Mouse (Mus musculus): Measurements from ENCODE around the gene Lgals7. TPM values are rescaled to one million over a fixed set of nuclear protein-coding genes. Genes with fewer than 3 reads are reported as not detected.

Gene Lgals7
- polyA plus RNA-seq, 1 experiment from 2014 or later, result 0.42 TPM

GRCm38 (mm10) chr7:28888701-28889161, 25.1 kb downstream of the Lgals7 start:
- ATAC-seq (replicated peaks; ENCODE audit: low FRiP score, low TSS enrichment, low read depth) (peak; percentile 17; the same call in 1 of the 2 replicates), DNase-seq (ENCODE audit: low spot score) (peak; percentile 64)
- H3K4me3 ChIP-seq (ENCODE audit: low read depth, low read length), result peak overlapping the region; percentile 25
- H3K4me1 ChIP-seq (replicated peaks; ENCODE audit: control insufficient read depth, insufficient read depth, low read length), result peaks cover 4% of the 10 kb centered on the region; the same call in 1 of the 2 replicates
- peaks cover 28% of the 10 kb centered on the region for H3K36me3 ChIP-seq (ENCODE audit: control insufficient read depth, insufficient read depth, low read length)
- 4% methylated on average over 26 of the region's 27 CpGs for WGBS
- peak overlapping the region; percentile 45 for H3K4me2 ChIP-seq (ENCODE audit: low read length)
- no peak overlapping the region for H3K27ac ChIP-seq (ENCODE audit: low read depth)
- no peak overlapping the region; the same call in 1 of the 2 replicates for H3K9ac ChIP-seq (ENCODE audit: low read length)
- no peaks in the 10 kb centered on the region for H3K9me3 ChIP-seq (ENCODE audit: control insufficient read depth, low read length)
- H3K27me3 ChIP-seq (replicated peaks; ENCODE audit: control insufficient read depth, insufficient read depth, low read length), result peaks cover 30% of the 10 kb centered on the region

- H3K27me3 ChIP-seq (replicated peaks; ENCODE audit: control insufficient read depth, insufficient read depth, low read length), result peaks cover 27% of the 10 kb centered on the region
Measured at GRCm38 (mm10) chr7:28892601-28893000, 28.9 kb downstream of the Lgals7 start.

GRCm38 (mm10) chr7:28893643-28894265, 30.1 kb downstream of the Lgals7 start:
- no peaks in the 10 kb centered on the region for H3K9me3 ChIP-seq (ENCODE audit: control insufficient read depth, low read length)
- DNase-seq (ENCODE audit: low spot score) (peak; percentile 67), ATAC-seq (replicated peaks; ENCODE audit: low FRiP score, low TSS enrichment, low read depth) (0 out of 2 replicates have a peak, but pooled peaks have one; percentile 21)
- H3K4me3 ChIP-seq (ENCODE audit: low read depth, low read length), result no peak overlapping the region
- H3K4me1 ChIP-seq (replicated peaks; ENCODE audit: control insufficient read depth, insufficient read depth, low read length), result peaks cover 3% of the 10 kb centered on the region; the same call in 1 of the 2 replicates
- no peak overlapping the region for H3K9ac ChIP-seq (ENCODE audit: low read length)
- H3K4me2 ChIP-seq (ENCODE audit: low read length), result no peak overlapping the region
- peaks cover 78% of the 10 kb centered on the region for H3K36me3 ChIP-seq (ENCODE audit: control insufficient read depth, insufficient read depth, low read length)
- no peak overlapping the region for H3K27ac ChIP-seq (ENCODE audit: low read depth)
- 51% methylated on average over 7 of the region's 7 CpGs for WGBS
- peaks cover 15% of the 10 kb centered on the region for H3K27me3 ChIP-seq (replicated peaks; ENCODE audit: control insufficient read depth, insufficient read depth, low read length)

More at GRCm38 (mm10) chr7:28892601-28893000, 28.9 kb downstream of the Lgals7 start:
- Histone ChIP-seq H3K4me3 (ENCODE audit: low read depth, low read length) (no peak overlapping the region), H3K9ac (ENCODE audit: low read length) (no peak overlapping the region), H3K4me1 (replicated peaks; ENCODE audit: control insufficient read depth, insufficient read depth, low read length) (peaks cover 4% of the 10 kb centered on the region; the same call in 1 of the 2 replicates), H3K27ac (ENCODE audit: low read depth) (no peak overlapping the region), H3K4me2 (ENCODE audit: low read length) (no peak overlapping the region), H3K9me3 (ENCODE audit: control insufficient read depth, low read length) (no peaks in the 10 kb centered on the region), H3K36me3 (ENCODE audit: control insufficient read depth, insufficient read depth, low read length) (peaks cover 67% of the 10 kb centered on the region)
- DNase-seq (ENCODE audit: low spot score) (no peak), ATAC-seq (replicated peaks; ENCODE audit: low FRiP score, low TSS enrichment, low read depth) (no peak)
- 92% methylated on average over 17 of the region's 17 CpGs for WGBS

- no peak overlapping the region for H3K27ac ChIP-seq (ENCODE audit: low read depth)
- H3K36me3 ChIP-seq (ENCODE audit: control insufficient read depth, insufficient read depth, low read length), result peaks cover 90% of the 10 kb centered on the region
Measured at GRCm38 (mm10) chr7:28894942-28895341, 31.3 kb downstream of the Lgals7 start.

GRCm38 (mm10) chr7:28897661-28898060, 34.0 kb downstream of the Lgals7 start:
- WGBS, result 97% methylated on average over 6 of the region's 6 CpGs

More at GRCm38 (mm10) chr7:28894942-28895341, 31.3 kb downstream of the Lgals7 start:
- ATAC-seq (replicated peaks; ENCODE audit: low FRiP score, low TSS enrichment, low read depth) (no peak), DNase-seq (ENCODE audit: low spot score) (no peak)
- no peak overlapping the region for H3K9ac ChIP-seq (ENCODE audit: low read length)
- 55% methylated on average over 5 of the region's 5 CpGs for WGBS
- H3K9me3 ChIP-seq (ENCODE audit: control insufficient read depth, low read length), result no peaks in the 10 kb centered on the region
- no peaks in the 10 kb centered on the region for H3K4me1 ChIP-seq (replicated peaks; ENCODE audit: control insufficient read depth, insufficient read depth, low read length)
- peaks cover 3% of the 10 kb centered on the region for H3K27me3 ChIP-seq (replicated peaks; ENCODE audit: control insufficient read depth, insufficient read depth, low read length)
- no peak overlapping the region for H3K4me2 ChIP-seq (ENCODE audit: low read length)
- no peak overlapping the region for H3K4me3 ChIP-seq (ENCODE audit: low read depth, low read length)

GRCm38 (mm10) chr7:28899972-28900371, 36.3 kb downstream of the Lgals7 start:
- Histone ChIP-seq H3K27me3 (replicated peaks; ENCODE audit: control insufficient read depth, insufficient read depth, low read length) (no peaks in the 10 kb centered on the region), H3K9me3 (ENCODE audit: control insufficient read depth, low read length) (no peaks in the 10 kb centered on the region), H3K4me3 (ENCODE audit: low read depth, low read length) (no peak overlapping the region), H3K4me1 (replicated peaks; ENCODE audit: control insufficient read depth, insufficient read depth, low read length) (no peaks in the 10 kb centered on the region), H3K36me3 (ENCODE audit: control insufficient read depth, insufficient read depth, low read length) (peaks cover 100% of the 10 kb centered on the region), H3K9ac (ENCODE audit: low read length) (no peak overlapping the region), H3K4me2 (ENCODE audit: low read length) (no peak overlapping the region), H3K27ac (ENCODE audit: low read depth) (no peak overlapping the region)
- ATAC-seq (replicated peaks; ENCODE audit: low FRiP score, low TSS enrichment, low read depth) (no peak), DNase-seq (ENCODE audit: low spot score) (no peak)
- 86% methylated on average over 4 of the region's 4 CpGs for WGBS

More at GRCm38 (mm10) chr7:28897661-28898060, 34.0 kb downstream of the Lgals7 start:
- Histone ChIP-seq H3K4me3 (ENCODE audit: low read depth, low read length) (no peak overlapping the region), H3K4me1 (replicated peaks; ENCODE audit: control insufficient read depth, insufficient read depth, low read length) (no peaks in the 10 kb centered on the region), H3K27me3 (replicated peaks; ENCODE audit: control insufficient read depth, insufficient read depth, low read length) (no peaks in the 10 kb centered on the region), H3K4me2 (ENCODE audit: low read length) (no peak overlapping the region), H3K27ac (ENCODE audit: low read depth) (no peak overlapping the region), H3K9ac (ENCODE audit: low read length) (no peak overlapping the region), H3K36me3 (ENCODE audit: control insufficient read depth, insufficient read depth, low read length) (peaks cover 99% of the 10 kb centered on the region), H3K9me3 (ENCODE audit: control insufficient read depth, low read length) (no peaks in the 10 kb centered on the region)
- DNase-seq (ENCODE audit: low spot score) (no peak), ATAC-seq (replicated peaks; ENCODE audit: low FRiP score, low TSS enrichment, low read depth) (no peak)

GRCm38 (mm10) chr7:28901311-28902125, 37.9 kb downstream of the Lgals7 start:
- DNase-seq (ENCODE audit: low spot score) (no peak), ATAC-seq (replicated peaks; ENCODE audit: low FRiP score, low TSS enrichment, low read depth) (peak; percentile 44; the same call in 1 of the 2 replicates)
- Histone ChIP-seq H3K4me2 (ENCODE audit: low read length) (no peak overlapping the region), H3K9ac (ENCODE audit: low read length) (no peak overlapping the region), H3K27ac (ENCODE audit: low read depth) (peak overlapping the region; percentile 33; the same call in 1 of the 2 replicates), H3K4me1 (replicated peaks; ENCODE audit: control insufficient read depth, insufficient read depth, low read length) (no peaks in the 10 kb centered on the region), H3K36me3 (ENCODE audit: control insufficient read depth, insufficient read depth, low read length) (peaks cover 100% of the 10 kb centered on the region), H3K27me3 (replicated peaks; ENCODE audit: control insufficient read depth, insufficient read depth, low read length) (no peaks in the 10 kb centered on the region), H3K9me3 (ENCODE audit: control insufficient read depth, low read length) (no peaks in the 10 kb centered on the region), H3K4me3 (ENCODE audit: low read depth, low read length) (no peak overlapping the region)
- 87% methylated on average over 13 of the region's 13 CpGs for WGBS

GRCm38 (mm10) chr7:28902180-28902579, 38.5 kb downstream of the Lgals7 start:
- H3K4me2 ChIP-seq (ENCODE audit: low read length), result no peak overlapping the region
- H3K27me3 ChIP-seq (replicated peaks; ENCODE audit: control insufficient read depth, insufficient read depth, low read length), result no peaks in the 10 kb centered on the region
- H3K4me3 ChIP-seq (ENCODE audit: low read depth, low read length), result no peak overlapping the region
- H3K4me1 ChIP-seq (replicated peaks; ENCODE audit: control insufficient read depth, insufficient read depth, low read length), result no peaks in the 10 kb centered on the region
- no peaks in the 10 kb centered on the region for H3K9me3 ChIP-seq (ENCODE audit: control insufficient read depth, low read length)
- H3K9ac ChIP-seq (ENCODE audit: low read length), result no peak overlapping the region
- 94% methylated on average over 6 of the region's 6 CpGs for WGBS
- ATAC-seq (replicated peaks; ENCODE audit: low FRiP score, low TSS enrichment, low read depth) (no peak), DNase-seq (ENCODE audit: low spot score) (no peak)
- H3K36me3 ChIP-seq (ENCODE audit: control insufficient read depth, insufficient read depth, low read length), result peaks cover 100% of the 10 kb centered on the region
- H3K27ac ChIP-seq (ENCODE audit: low read depth), result no peak overlapping the region

Measured in intestine, embryonic 14.5 days (tissue).